Mouse (Mus musculus): ENCODE results near the gene Atp6v1g1. TPM values are rescaled to one million over a fixed set of nuclear protein-coding genes. Genes with fewer than 3 reads are reported as not detected.

The Atp6v1g1 gene
- total RNA-seq, 1 experiment: 105 TPM

GRCm38 (mm10) chr4:63543746-63544493, 652 bp upstream of the Atp6v1g1 start:
- peak overlapping the region in 1 of 2 experiments; percentile 56; a peak in 2 of 4 replicates for H3K4me3 ChIP-seq (ENCODE audit: insufficient read depth in 1 of 2, low read depth in 1 of 2, low read length in 2 of 2, poor library complexity in 1 of 2, severe bottlenecking in 1 of 2)
- H3K9me3 ChIP-seq (ENCODE audit: control insufficient read depth, insufficient read depth, low read depth, low read length): no peaks in the 10 kb centered on the region
- DNase-seq (ENCODE audit: low read depth, low spot score): no peak
- no peak overlapping the region for H3K27ac ChIP-seq (ENCODE audit: insufficient read depth, low read depth, low read length, poor library complexity, severe bottlenecking)
- H3K4me1 ChIP-seq (ENCODE audit: control insufficient read depth in 2 of 2, insufficient read depth in 2 of 2, low read length in 2 of 2, poor library complexity in 1 of 2): peaks cover 0 to 10% of the 10 kb centered on the region in 2 experiments; a peak in 3 of 4 replicates
- in situ Hi-C loops (cut with MboI; ENCODE audit: low sequenced_read_pairs in 2 of 2, unreplicated experiment in 2 of 2): no loop called here
- peaks cover 2% of the 10 kb centered on the region; the same call in 1 of the 2 replicates for H3K36me3 ChIP-seq (ENCODE audit: control insufficient read depth, insufficient read depth, low read length, poor library complexity, severe bottlenecking)
- no peak for TF ChIP-seq ZC3H11A (IDR thresholded peaks at IDR 0.05; ENCODE audit: borderline replicate concordance, low read depth, low read length)
- no peak for TF ChIP-seq ZNF384 (IDR thresholded peaks at IDR 0.05; ENCODE audit: low read depth, low read length)
- TF ChIP-seq HCFC1 (IDR thresholded peaks at IDR 0.05; ENCODE audit: borderline replicate concordance, insufficient read depth, low read length): no peak
- TF ChIP-seq MAFK (IDR thresholded peaks at IDR 0.05; ENCODE audit: insufficient read depth, low read depth, low read length): no peak
- no peak for TF ChIP-seq CHD2 (IDR thresholded peaks at IDR 0.05; ENCODE audit: low read depth, low read length)
- H3K9ac ChIP-seq (ENCODE audit: insufficient read depth, low read depth, low read length, poor library complexity, severe bottlenecking): no peak overlapping the region

- peak overlapping the region; percentile 95 for H3K9ac ChIP-seq (ENCODE audit: insufficient read depth, low read depth, low read length, poor library complexity, severe bottlenecking)
- peak overlapping the region; percentile 96 to 97 for H3K4me3 ChIP-seq (ENCODE audit: insufficient read depth in 1 of 2, low read depth in 1 of 2, low read length in 2 of 2, poor library complexity in 1 of 2, severe bottlenecking in 1 of 2)
- peaks cover 9% of the 10 kb centered on the region for H3K36me3 ChIP-seq (ENCODE audit: control insufficient read depth, insufficient read depth, low read length, poor library complexity, severe bottlenecking)
- peak; percentile 69 for TF ChIP-seq ZNF384 (IDR thresholded peaks at IDR 0.05; ENCODE audit: low read depth, low read length)
- no peak for TF ChIP-seq MAFK (IDR thresholded peaks at IDR 0.05; ENCODE audit: insufficient read depth, low read depth, low read length)
- TF ChIP-seq HCFC1 (IDR thresholded peaks at IDR 0.05; ENCODE audit: borderline replicate concordance, insufficient read depth, low read length): no peak; the same call in 1 of the 2 replicates
- TF ChIP-seq ZC3H11A (IDR thresholded peaks at IDR 0.05; ENCODE audit: borderline replicate concordance, low read depth, low read length): no peak
- no peak for TF ChIP-seq CHD2 (IDR thresholded peaks at IDR 0.05; ENCODE audit: low read depth, low read length)
- in situ Hi-C loops (cut with MboI; ENCODE audit: low sequenced_read_pairs in 2 of 2, unreplicated experiment in 2 of 2): no loop called here
- H3K4me1 ChIP-seq (ENCODE audit: control insufficient read depth in 2 of 2, insufficient read depth in 2 of 2, low read length in 2 of 2, poor library complexity in 1 of 2): peaks cover 0 to 8% of the 10 kb centered on the region in 2 experiments; a peak in 3 of 4 replicates
- no peaks in the 10 kb centered on the region for H3K9me3 ChIP-seq (ENCODE audit: control insufficient read depth, insufficient read depth, low read depth, low read length)
- no peak for DNase-seq (ENCODE audit: low read depth, low spot score)
- no peak overlapping the region for H3K27ac ChIP-seq (ENCODE audit: insufficient read depth, low read depth, low read length, poor library complexity, severe bottlenecking)
These were observed 823 bp downstream of the Atp6v1g1 start for GRCm38 (mm10) chr4:63545231-63545958.

- Histone ChIP-seq H3K4me3 (ENCODE audit: insufficient read depth in 1 of 2, low read depth in 1 of 2, low read length in 2 of 2, poor library complexity in 1 of 2, severe bottlenecking in 1 of 2) (no peak overlapping the region), H3K27ac (ENCODE audit: insufficient read depth, low read depth, low read length, poor library complexity, severe bottlenecking) (no peak overlapping the region), H3K36me3 (ENCODE audit: control insufficient read depth, insufficient read depth, low read length, poor library complexity, severe bottlenecking) (peaks cover 11% of the 10 kb centered on the region), H3K9ac (ENCODE audit: insufficient read depth, low read depth, low read length, poor library complexity, severe bottlenecking) (peak overlapping the region; percentile 95; the same call in 1 of the 2 replicates), H3K9me3 (ENCODE audit: control insufficient read depth, insufficient read depth, low read depth, low read length) (no peaks in the 10 kb centered on the region), H3K4me1 (ENCODE audit: control insufficient read depth in 2 of 2, insufficient read depth in 2 of 2, low read length in 2 of 2, poor library complexity in 1 of 2) (peaks cover 0 to 8% of the 10 kb centered on the region in 2 experiments; a peak in 3 of 4 replicates)
- TF ChIP-seq ZC3H11A (IDR thresholded peaks at IDR 0.05; ENCODE audit: borderline replicate concordance, low read depth, low read length): no peak
- TF ChIP-seq MAFK (IDR thresholded peaks at IDR 0.05; ENCODE audit: insufficient read depth, low read depth, low read length): no peak
- TF ChIP-seq CHD2 (IDR thresholded peaks at IDR 0.05; ENCODE audit: low read depth, low read length): no peak
- TF ChIP-seq ZNF384 (IDR thresholded peaks at IDR 0.05; ENCODE audit: low read depth, low read length): no peak
- TF ChIP-seq HCFC1 (IDR thresholded peaks at IDR 0.05; ENCODE audit: borderline replicate concordance, insufficient read depth, low read length): no peak
- in situ Hi-C loops (cut with MboI; ENCODE audit: low sequenced_read_pairs in 2 of 2, unreplicated experiment in 2 of 2): no loop called here
- no peak for DNase-seq (ENCODE audit: low read depth, low spot score)
These were observed 2.0 kb downstream of the Atp6v1g1 start for GRCm38 (mm10) chr4:63546441-63547055.

GRCm38 (mm10) chr4:63547799-63548198, 3.2 kb downstream of the Atp6v1g1 start:
- Histone ChIP-seq H3K4me1 (ENCODE audit: control insufficient read depth in 2 of 2, insufficient read depth in 2 of 2, low read length in 2 of 2, poor library complexity in 1 of 2) (peaks cover 0 to 8% of the 10 kb centered on the region in 2 experiments; a peak in 3 of 4 replicates), H3K9me3 (ENCODE audit: control insufficient read depth, insufficient read depth, low read depth, low read length) (no peaks in the 10 kb centered on the region), H3K9ac (ENCODE audit: insufficient read depth, low read depth, low read length, poor library complexity, severe bottlenecking) (no peak overlapping the region), H3K27ac (ENCODE audit: insufficient read depth, low read depth, low read length, poor library complexity, severe bottlenecking) (no peak overlapping the region), H3K36me3 (ENCODE audit: control insufficient read depth, insufficient read depth, low read length, poor library complexity, severe bottlenecking) (peaks cover 18% of the 10 kb centered on the region), H3K4me3 (ENCODE audit: insufficient read depth in 1 of 2, low read depth in 1 of 2, low read length in 2 of 2, poor library complexity in 1 of 2, severe bottlenecking in 1 of 2) (no peak overlapping the region)
- DNase-seq (ENCODE audit: low read depth, low spot score): no peak
- in situ Hi-C loops (cut with MboI; ENCODE audit: low sequenced_read_pairs in 2 of 2, unreplicated experiment in 2 of 2): no loop called here
- TF ChIP-seq ZC3H11A (IDR thresholded peaks at IDR 0.05; ENCODE audit: borderline replicate concordance, low read depth, low read length): no peak
- no peak for TF ChIP-seq MAFK (IDR thresholded peaks at IDR 0.05; ENCODE audit: insufficient read depth, low read depth, low read length)
- no peak for TF ChIP-seq CHD2 (IDR thresholded peaks at IDR 0.05; ENCODE audit: low read depth, low read length)
- no peak for TF ChIP-seq ZNF384 (IDR thresholded peaks at IDR 0.05; ENCODE audit: low read depth, low read length)
- TF ChIP-seq HCFC1 (IDR thresholded peaks at IDR 0.05; ENCODE audit: borderline replicate concordance, insufficient read depth, low read length): no peak
